ENCODE assay signal across 8 mouse cellular contexts in the genomic region with DNA sequence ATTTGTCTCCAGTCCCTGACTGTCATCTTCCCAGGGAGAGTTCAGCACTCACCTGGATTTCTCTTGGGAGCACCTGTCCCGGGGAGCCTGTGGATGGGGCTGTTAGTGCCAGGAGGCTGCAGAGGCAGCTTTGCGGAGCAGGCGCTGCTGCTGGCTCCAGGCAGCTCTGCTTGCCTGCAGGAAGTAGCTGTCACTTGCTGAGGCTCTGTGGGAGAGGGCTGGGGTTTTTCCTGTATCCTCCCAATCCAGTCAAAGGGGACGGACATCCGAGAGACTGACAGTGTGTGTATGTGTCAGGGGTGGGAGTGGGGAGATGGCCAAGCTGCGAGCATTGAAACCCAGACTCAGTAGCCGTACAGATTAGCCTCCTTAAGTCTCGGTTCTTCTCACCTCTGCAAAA. TPM values are rescaled to one million over a fixed set of nuclear protein-coding genes. Genes with fewer than 3 reads are reported as not detected.
DNase-seq lines count a peak whose midpoint lies in the region; ATAC-seq and TF ChIP-seq lines count a peak whose summit lies in the region.

Gene Gpr182 (minus strand): TSS at position 185 of the 400 bp plus-strand sequence.

- H3K9me3 ChIP-seq in hindbrain, embryonic 15.5 days = no peaks in the 10 kb centered on the region
- no peaks in the 10 kb centered on the region for H3K9me3 ChIP-seq in hindbrain, embryonic 11.5 days (ENCODE audit: control insufficient read depth, low read length)
- H3K9me3 ChIP-seq in embryonic facial prominence, embryonic 14.5 days (ENCODE audit: control insufficient read depth, low read length) = no peaks in the 10 kb centered on the region
- no peaks in the 10 kb centered on the region for H3K9me3 ChIP-seq in kidney, postnatal 0 days (replicated peaks; ENCODE audit: low read length)

- H3K36me3 ChIP-seq in hindbrain, embryonic 15.5 days = peaks cover 14% of the 10 kb centered on the region
- no peaks in the 10 kb centered on the region for H3K36me3 ChIP-seq in hindbrain, embryonic 11.5 days (ENCODE audit: control insufficient read depth, insufficient read depth, low read length)
- peaks cover 17% of the 10 kb centered on the region for H3K36me3 ChIP-seq in embryonic facial prominence, embryonic 14.5 days (ENCODE audit: control insufficient read depth, insufficient read depth, low read length)
- H3K36me3 ChIP-seq in kidney, postnatal 0 days (ENCODE audit: insufficient read depth, low read length) = peaks cover 3% of the 10 kb centered on the region; the same call in 1 of the 2 replicates

- no peak within 1 kb of the TSS for H3K4me3 ChIP-seq in hindbrain, embryonic 15.5 days
- H3K4me3 ChIP-seq in hindbrain, embryonic 11.5 days (ENCODE audit: low read depth, low read length) = no peak within 1 kb of the TSS
- H3K4me3 ChIP-seq in embryonic facial prominence, embryonic 14.5 days (ENCODE audit: low read depth, low read length) = no peak within 1 kb of the TSS
- H3K4me3 ChIP-seq in kidney, postnatal 0 days (replicated peaks; ENCODE audit: low read depth, low read length) = peak within 1 kb of the TSS; percentile 20

- DNase-seq in hindbrain, embryonic 11.5 days (ENCODE audit: low spot score) = no peak
- no peak for DNase-seq in embryonic facial prominence, embryonic 14.5 days (ENCODE audit: low spot score)
- peak; percentile 73 for DNase-seq in kidney, postnatal 0 days (ENCODE audit: low spot score)
- DNase-seq in lung, postnatal 14 days = peak; percentile 58
- no peak for DNase-seq in retina, postnatal 1 day
- DNase-seq in right cerebral cortex, adult 2 months (ENCODE audit: low spot score in 2 of 2) = no peak
- no peak for DNase-seq in right cerebral cortex, postnatal 25 days

- no peak within 1 kb of the TSS for H3K9ac ChIP-seq in hindbrain, embryonic 15.5 days
- no peak within 1 kb of the TSS for H3K9ac ChIP-seq in hindbrain, embryonic 11.5 days (ENCODE audit: low read depth, low read length)
- no peak within 1 kb of the TSS for H3K9ac ChIP-seq in embryonic facial prominence, embryonic 14.5 days (ENCODE audit: low read depth, low read length)
- no peak within 1 kb of the TSS for H3K9ac ChIP-seq in kidney, postnatal 0 days (ENCODE audit: low read depth, low read length)

- 57% methylated on average over 8 of the region's 8 CpGs for WGBS in hindbrain, embryonic 15.5 days
- WGBS in hindbrain, embryonic 11.5 days = 60% methylated on average over 8 of the region's 8 CpGs
- WGBS in embryonic facial prominence, embryonic 14.5 days = 37% methylated on average over 8 of the region's 8 CpGs
- WGBS in kidney, postnatal 0 days = 38% methylated on average over 8 of the region's 8 CpGs

- no peaks in the 10 kb centered on the region for H3K27me3 ChIP-seq in hindbrain, embryonic 15.5 days
- H3K27me3 ChIP-seq in hindbrain, embryonic 11.5 days (ENCODE audit: control insufficient read depth, insufficient read depth, low read length) = no peaks in the 10 kb centered on the region
- H3K27me3 ChIP-seq in embryonic facial prominence, embryonic 14.5 days (replicated peaks; ENCODE audit: control insufficient read depth, insufficient read depth, low read length) = no peaks in the 10 kb centered on the region
- no peaks in the 10 kb centered on the region for H3K27me3 ChIP-seq in kidney, postnatal 0 days (ENCODE audit: insufficient read depth, low read length)

- H3K27ac ChIP-seq in hindbrain, embryonic 15.5 days (replicated peaks) = no peak within 1 kb of the TSS
- H3K27ac ChIP-seq in hindbrain, embryonic 11.5 days (ENCODE audit: low read depth, low read length) = no peak within 1 kb of the TSS
- H3K27ac ChIP-seq in embryonic facial prominence, embryonic 14.5 days (replicated peaks; ENCODE audit: low read depth, low read length) = no peak within 1 kb of the TSS
- H3K27ac ChIP-seq in kidney, postnatal 0 days = 0 out of 2 replicates have a peak within 1 kb of the TSS, but pooled peaks have one; percentile 85

- peak within 1 kb of the TSS; percentile 36 for H3K4me2 ChIP-seq in hindbrain, embryonic 15.5 days
- H3K4me2 ChIP-seq in hindbrain, embryonic 11.5 days (replicated peaks; ENCODE audit: low read depth, low read length) = no peak within 1 kb of the TSS; the same call in 1 of the 2 replicates
- 0 out of 2 replicates have a peak within 1 kb of the TSS, but pooled peaks have one; percentile 12 for H3K4me2 ChIP-seq in embryonic facial prominence, embryonic 14.5 days (ENCODE audit: low read depth, low read length)
- peak within 1 kb of the TSS; percentile 30 for H3K4me2 ChIP-seq in kidney, postnatal 0 days (ENCODE audit: low read length)

- no peak for ATAC-seq in hindbrain, embryonic 15.5 days (ENCODE audit: low FRiP score, low read depth)
- ATAC-seq in hindbrain, embryonic 11.5 days (ENCODE audit: low FRiP score) = no peak
- no peak for ATAC-seq in embryonic facial prominence, embryonic 14.5 days (ENCODE audit: low read depth)
- ATAC-seq in kidney, postnatal 0 days (replicated peaks; ENCODE audit: low FRiP score, low read depth) = no peak

- no peak for TF ChIP-seq CTCF in kidney, postnatal 0 days (IDR thresholded peaks at IDR 0.05; ENCODE audit: low read depth)

- 0 out of 2 replicates have a peak, but pooled peaks cover 6% of the 10 kb centered on the region for H3K4me1 ChIP-seq in hindbrain, embryonic 15.5 days (replicated peaks)
- peaks cover 6% of the 10 kb centered on the region; the same call in 1 of the 2 replicates for H3K4me1 ChIP-seq in hindbrain, embryonic 11.5 days (replicated peaks; ENCODE audit: control insufficient read depth, insufficient read depth, low read length)
- no peaks in the 10 kb centered on the region for H3K4me1 ChIP-seq in embryonic facial prominence, embryonic 14.5 days (ENCODE audit: control insufficient read depth, insufficient read depth, low read length)
- H3K4me1 ChIP-seq in kidney, postnatal 0 days (replicated peaks; ENCODE audit: insufficient read depth, low read length) = peaks cover 24% of the 10 kb centered on the region; the same call in 1 of the 2 replicates

RNA-seq across cellular contexts. Expression of gene Gpr182, which starts in this region (rescaled TPM):
- 1.8 TPM in 2 replicates for polyA plus RNA-seq in hindbrain, embryonic 15.5 days (2015; fragmentation: Nextera tagmentation; extraction: Ambion mirVana)
- polyA plus RNA-seq in hindbrain, embryonic 11.5 days (2014; fragmentation: Nextera tagmentation; extraction: Ambion mirVana) = 0.25 and 0.63 TPM in 2 replicates
- 0.63 and 0.67 TPM in 2 replicates for polyA plus RNA-seq in embryonic facial prominence, embryonic 14.5 days (2014; fragmentation: Nextera tagmentation; extraction: Ambion mirVana)
- polyA plus RNA-seq in kidney, postnatal 0 days (2015; fragmentation: Nextera tagmentation; extraction: Ambion mirVana) = 8.3 and 8.9 TPM in 2 replicates

Comparison
In these comparisons a context has a peak if more than half of its experiments do, and no peak if none do; other contexts are left out.
1. DNase-seq: peak in kidney, postnatal 0 days (single experiment) and lung, postnatal 14 days (single experiment); none in hindbrain, embryonic 11.5 days (single experiment), embryonic facial prominence, embryonic 14.5 days (single experiment), retina, postnatal 1 day (single experiment), right cerebral cortex, adult 2 months (0 of 2) and right cerebral cortex, postnatal 25 days (single experiment).